Mouse (Mus musculus) liver, embryonic 14.5 days (tissue): ENCODE measurements around the gene Polg2.

Experiments
- CTCF ChIP-seq: IDR thresholded peaks from 2 replicates; pipeline ENCODE4 v1.5.1; 2016; ENCODE audit warnings: antibody characterized with exemption, low read depth, control low read depth
- EP300 ChIP-seq: IDR thresholded peaks from 2 replicates; pipeline ENCODE4 v1.6.1; 2016; ENCODE audit warnings: antibody characterized with exemption, low read depth

- TF ChIP-seq CTCF (peak; percentile 45), EP300 (no peak)
These were observed 11.8 kb downstream of the Polg2 start for GRCm38 (mm10) chr11:106767516-106767915.
